Mouse (Mus musculus) kidney, embryonic 14.5 days (tissue): ENCODE measurements around the gene Kpna1. TPM values are rescaled to one million over a fixed set of nuclear protein-coding genes. Genes with fewer than 3 reads are reported as not detected.

Experiments
- ATAC-seq: fragments of 200-750 bp; cut with Nextera tagmentation; 2 replicates; pipeline ENCODE4 v1.8.0; 2017; ENCODE audit warnings: moderate number of reproducible peaks, mild to moderate bottlenecking, moderate TSS enrichment, moderate library complexity; ENCODE audit not compliant: low FRiP score, low TSS enrichment
- H3K27ac ChIP-seq: fragments of 300-500 bp; sonication (generic); 2 replicates; pipeline ENCODE4 v1.5.1; 2014; ENCODE audit warnings: low read depth, mild to moderate bottlenecking, low read length, moderate library complexity, mixed read lengths
- H3K27me3 ChIP-seq: fragments of 300-500 bp; sonication (generic); 2 replicates; pipeline ENCODE4 v1.6.1; 2014; ENCODE audit warnings: mild to moderate bottlenecking, low read length; ENCODE audit not compliant: control insufficient read depth, insufficient read depth
- H3K36me3 ChIP-seq: fragments of 300-500 bp; sonication (generic); 2 replicates; pipeline ENCODE4 v1.6.1; 2014; ENCODE audit warnings: low read length, mixed read lengths; ENCODE audit not compliant: control insufficient read depth, insufficient read depth
- H3K4me1 ChIP-seq: fragments of 300-500 bp; sonication (generic); 2 replicates; pipeline ENCODE4 v1.6.1; 2014; ENCODE audit warnings: low read length, mixed read lengths; ENCODE audit not compliant: control insufficient read depth, insufficient read depth
- H3K4me2 ChIP-seq: fragments of 300-500 bp; sonication (generic); replicated peaks from 2 replicates; pipeline ENCODE4 v1.6.1; 2014; ENCODE audit warnings: low read depth, mild to moderate bottlenecking, low read length
- H3K4me3 ChIP-seq: fragments of 300-500 bp; sonication (generic); 2 replicates; pipeline ENCODE4 v1.5.1; 2014; ENCODE audit warnings: mild to moderate bottlenecking, low read length
- H3K9ac ChIP-seq: fragments of 300-500 bp; sonication (generic); 2 replicates; pipeline ENCODE4 v1.6.1; 2014; ENCODE audit warnings: low read depth, mild to moderate bottlenecking, low read length, moderate library complexity
- H3K9me3 ChIP-seq: fragments of 300-500 bp; sonication (generic); 2 replicates; pipeline ENCODE4 v1.6.1; 2016; ENCODE audit warnings: low read length; ENCODE audit not compliant: control insufficient read depth
- WGBS: fragments of 180-500 bp; shearing (Covaris S2); extraction: QIAGEN DNeasy Blood & Tissue Kit; methylation state at CpG from one replicate; pipeline ENCODE4 v1.1.7; 2014; 5-methylcytosine and 5-hydroxymethylcytosine counted together
- polyA plus RNA-seq: library from polyadenylated mRNA; unstranded; fragments of >200 nt; fragmentation: Nextera tagmentation; extraction: Ambion mirVana; gene quantifications from 2 replicates; pipeline ENCODE4 v1.2.1, GENCODE M21; 2014

The Kpna1 gene
- polyA plus RNA-seq, 1 experiment from 2014 or later: 44.6 TPM

GRCm38 (mm10) chr16:36071450-36072379, 93.2 kb downstream of the Kpna1 start, which contains the start of the genes Fam162a and Ccdc58:
Gene Fam162a, minus strand, starts transcription at chr16:36071594.
Gene Ccdc58, plus strand, starts transcription at chr16:36071685.
- peak within 1 kb of the TSS; percentile 98 for H3K27ac ChIP-seq
- H3K9ac ChIP-seq: peak within 1 kb of the TSS; percentile 82
- ATAC-seq: peak; percentile 95
- H3K4me1 ChIP-seq: peaks cover 20% of the 10 kb centered on the region
- peak within 1 kb of the TSS; percentile 83 for H3K4me3 ChIP-seq
- H3K4me2 ChIP-seq: peak within 1 kb of the TSS; percentile 70
- peaks cover 12% of the 10 kb centered on the region; the same call in 1 of the 2 replicates for H3K36me3 ChIP-seq
- under 1% methylated on average over 72 of the region's 81 CpGs for WGBS
- H3K9me3 ChIP-seq: no peaks in the 10 kb centered on the region
- H3K27me3 ChIP-seq: no peaks in the 10 kb centered on the region

DNA sequence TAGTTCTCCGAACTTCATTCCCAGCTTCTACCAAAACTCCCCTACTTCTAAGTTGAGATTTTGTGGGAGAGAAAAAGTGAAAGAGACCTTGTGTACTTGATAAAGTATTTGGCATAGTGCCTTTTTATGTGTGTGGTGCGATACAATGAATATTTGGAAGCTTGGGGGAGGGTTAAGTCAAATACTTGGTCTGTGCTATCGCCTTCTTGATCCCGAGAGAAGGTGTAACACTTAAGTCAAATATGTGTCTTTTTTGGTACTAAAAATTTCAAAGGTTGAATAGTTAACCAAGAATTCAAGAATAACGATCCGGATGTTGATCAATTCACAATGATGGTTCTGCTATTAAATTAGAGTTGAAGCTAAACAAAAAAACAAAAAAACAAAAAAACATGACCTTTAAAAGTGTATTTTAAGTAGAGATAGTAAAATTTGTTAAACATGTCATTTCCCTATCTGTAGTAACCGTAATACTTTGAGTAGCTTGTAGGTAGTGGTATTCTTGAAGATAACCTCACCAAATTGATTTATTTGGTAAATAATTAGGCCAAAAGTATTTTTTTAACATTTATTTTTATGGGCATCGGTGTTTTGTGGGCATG, 94.0 kb downstream of the Kpna1 start:
- H3K27ac ChIP-seq: peak overlapping the region; percentile 98
- peak overlapping the region; percentile 83 for H3K4me3 ChIP-seq
- H3K36me3 ChIP-seq: peaks cover 9% of the 10 kb centered on the region; the same call in 1 of the 2 replicates
- peak overlapping the region; percentile 70 for H3K4me2 ChIP-seq
- 28% methylated on average over 8 of the region's 8 CpGs for WGBS
- peak overlapping the region; percentile 82 for H3K9ac ChIP-seq
- H3K4me1 ChIP-seq: peaks cover 20% of the 10 kb centered on the region
- no peaks in the 10 kb centered on the region for H3K27me3 ChIP-seq
- H3K9me3 ChIP-seq: no peaks in the 10 kb centered on the region
- no peak for ATAC-seq

DNA sequence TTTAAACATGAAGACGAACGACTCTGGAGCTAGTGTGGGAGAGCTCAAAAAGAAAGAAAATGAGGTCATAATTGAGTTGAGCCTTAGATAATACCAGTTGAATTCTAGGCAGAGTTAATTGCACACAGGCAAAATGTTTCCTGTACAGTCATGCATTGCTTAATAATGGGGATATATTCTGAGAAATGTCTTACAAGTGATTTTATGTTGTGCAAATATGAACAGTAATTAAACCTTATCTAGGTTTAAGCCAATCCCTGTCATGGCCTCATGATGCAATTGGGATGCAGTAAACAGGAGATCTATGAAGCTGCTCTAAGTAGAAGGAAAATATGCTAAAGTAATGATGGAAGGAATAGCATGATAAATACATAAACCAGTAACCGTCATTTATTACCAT, 96.2 kb downstream of the Kpna1 start:
- ATAC-seq: no peak
- H3K27ac ChIP-seq: no peak overlapping the region
- H3K4me3 ChIP-seq: no peak overlapping the region
- 94% methylated on average over 3 of the region's 3 CpGs for WGBS
- H3K4me2 ChIP-seq: no peak overlapping the region
- peaks cover 6% of the 10 kb centered on the region for H3K4me1 ChIP-seq
- H3K9me3 ChIP-seq: no peaks in the 10 kb centered on the region
- no peaks in the 10 kb centered on the region; the same call in 1 of the 2 replicates for H3K36me3 ChIP-seq
- no peak overlapping the region for H3K9ac ChIP-seq
- no peaks in the 10 kb centered on the region for H3K27me3 ChIP-seq

- ATAC-seq: no peak
- no peak overlapping the region for H3K4me3 ChIP-seq
- H3K4me1 ChIP-seq: no peaks in the 10 kb centered on the region
- 96% methylated on average over 3 of the region's 3 CpGs for WGBS
- H3K4me2 ChIP-seq: no peak overlapping the region
- H3K27ac ChIP-seq: no peak overlapping the region
- no peaks in the 10 kb centered on the region for H3K27me3 ChIP-seq
- H3K9me3 ChIP-seq: no peaks in the 10 kb centered on the region
- peaks cover 13% of the 10 kb centered on the region for H3K36me3 ChIP-seq
- H3K9ac ChIP-seq: no peak overlapping the region
These were observed 101.4 kb downstream of the Kpna1 start for GRCm38 (mm10) chr16:36079916-36080315.

Other genes with a start within 250 kb of the Kpna1 start
- gene Dirc2, start 209.4 kb upstream of the Kpna1 start, polyA plus RNA-seq: 14.3 and 17.9 TPM in 2 replicates
- gene Hspbap1, start 208.4 kb upstream of the Kpna1 start, polyA plus RNA-seq: 12.6 and 18.5 TPM in 2 replicates
- gene Parp14, start 107.2 kb upstream of the Kpna1 start, polyA plus RNA-seq: 0.36 and 0.81 TPM in 2 replicates
- gene Parp9, start 40.3 kb upstream of the Kpna1 start, polyA plus RNA-seq: 1.8 and 3.2 TPM in 2 replicates
- gene Dtx3l, start 39.6 kb upstream of the Kpna1 start, polyA plus RNA-seq: 1.7 and 3.2 TPM in 2 replicates
- gene Wdr5b, start 62.4 kb downstream of the Kpna1 start, polyA plus RNA-seq: 8.6 and 9.6 TPM in 2 replicates
- 283 and 349 TPM in 2 replicates for gene Fam162a, start 92.8 kb downstream of the Kpna1 start, polyA plus RNA-seq
- 99.3 and 115 TPM in 2 replicates for gene Ccdc58, start 92.9 kb downstream of the Kpna1 start, polyA plus RNA-seq
- 0.13 TPM in 1 of 2 replicates, not detected in the other for gene Csta1, start 152.5 kb downstream of the Kpna1 start, polyA plus RNA-seq
- not detected in 2 replicates for gene Stfa2l1, start 178.1 kb downstream of the Kpna1 start, polyA plus RNA-seq
- gene Gm5483, start 205.5 kb downstream of the Kpna1 start, polyA plus RNA-seq: not detected in 2 replicates
- not detected in 2 replicates for gene Gm5416, start 231.7 kb downstream of the Kpna1 start, polyA plus RNA-seq
- gene 2010005H15Rik, start 242.7 kb downstream of the Kpna1 start, polyA plus RNA-seq: not detected in 2 replicates